Mouse (Mus musculus) testis, adult 2 months (tissue): ENCODE data around the gene Shroom3. TPM values are rescaled to one million over a fixed set of nuclear protein-coding genes. Genes with fewer than 3 reads are reported as not detected.

Experiments
- H3K27ac ChIP-seq: fragments of 200-500 bp; 2 replicates; pipeline ENCODE4 v1.5.1; 2012; ENCODE audit warnings: low read depth, low read length; ENCODE audit not compliant: control insufficient read depth, insufficient read depth
- H3K27me3 ChIP-seq: fragments of 200-500 bp; 2 replicates; pipeline ENCODE4 v1.6.1; 2012; ENCODE audit warnings: mild to moderate bottlenecking, low read length, moderate library complexity; ENCODE audit not compliant: control insufficient read depth, insufficient read depth
- H3K36me3 ChIP-seq: fragments of 200-500 bp; 2 replicates; pipeline ENCODE4 v1.6.1; 2012; ENCODE audit warnings: mild to moderate bottlenecking, low read length; ENCODE audit not compliant: control insufficient read depth, insufficient read depth
- H3K4me1 ChIP-seq: fragments of 200-500 bp; 2 replicates; pipeline ENCODE4 v1.6.1; 2012; ENCODE audit warnings: low read length; ENCODE audit not compliant: control insufficient read depth, insufficient read depth
- H3K4me3 ChIP-seq: fragments of 200-500 bp; 2 replicates; pipeline ENCODE4 v1.5.1; 2012; ENCODE audit warnings: low read depth, mild to moderate bottlenecking, low read length, moderate library complexity, mixed read lengths; ENCODE audit not compliant: control insufficient read depth
- CTCF ChIP-seq: fragments of 200-500 bp; IDR thresholded peaks from 2 replicates; pipeline ENCODE4 v1.5.1; 2012; ENCODE audit warnings: low read depth, mild to moderate bottlenecking, inconsistent platforms, low read length, moderate library complexity; ENCODE audit not compliant: control insufficient read depth, insufficient read depth, insufficient replicate concordance
- POLR2A ChIP-seq: fragments of 200-500 bp; IDR thresholded peaks from 2 replicates; pipeline ENCODE4 v1.6.1; 2012; ENCODE audit warnings: low read depth, mild to moderate bottlenecking, inconsistent platforms, low read length, moderate library complexity; ENCODE audit not compliant: control insufficient read depth
- polyA plus RNA-seq: library from polyadenylated mRNA; depleted of rRNA; stranded (reverse); fragments of >200 nt; gene quantifications from 2 replicates; pipeline ENCODE4 v1.2.3, GENCODE M21; 2012

The Shroom3 gene
- polyA plus RNA-seq, 1 experiment = 25.6 TPM

GRCm38 (mm10) chr5:92674859-92675573 lies 8.2 kb upstream of the Shroom3 start, which contains the start of gene Ccdc158:
Gene Ccdc158, minus strand, starts transcription at chr5:92675271.
- peak; percentile 67 for TF ChIP-seq POLR2A
- no peak for TF ChIP-seq CTCF
- Histone ChIP-seq H3K27ac (peak within 1 kb of the TSS; percentile 97), H3K4me3 (peak within 1 kb of the TSS; percentile 98), H3K4me1 (peaks cover 7% of the 10 kb centered on the region), H3K27me3 (no peaks in the 10 kb centered on the region), H3K36me3 (peaks cover 3% of the 10 kb centered on the region)

GRCm38 (mm10) chr5:92675574-92675920 lies 7.7 kb upstream of the Shroom3 start:
- H3K36me3 ChIP-seq = peaks cover 3% of the 10 kb centered on the region
- peak overlapping the region; percentile 80 for H3K27ac ChIP-seq
- peak overlapping the region; percentile 98 for H3K4me3 ChIP-seq
- H3K27me3 ChIP-seq = no peaks in the 10 kb centered on the region
- H3K4me1 ChIP-seq = peaks cover 3% of the 10 kb centered on the region
- TF ChIP-seq POLR2A = no peak

- peaks cover 2% of the 10 kb centered on the region; the same call in 1 of the 2 replicates for H3K36me3 ChIP-seq
- no peak overlapping the region for H3K4me3 ChIP-seq
- H3K4me1 ChIP-seq = peaks cover 13% of the 10 kb centered on the region
- no peak overlapping the region for H3K27ac ChIP-seq
- H3K27me3 ChIP-seq = peaks cover 2% of the 10 kb centered on the region
- no peak for TF ChIP-seq POLR2A
- no peak for TF ChIP-seq CTCF
Measured at GRCm38 (mm10) chr5:92679441-92679840, 3.8 kb upstream of the Shroom3 start.

- Histone ChIP-seq H3K4me1 (peaks cover 13% of the 10 kb centered on the region), H3K27ac (no peak overlapping the region), H3K36me3 (no peaks in the 10 kb centered on the region), H3K4me3 (no peak overlapping the region), H3K27me3 (peaks cover 2% of the 10 kb centered on the region)
- TF ChIP-seq CTCF = no peak
- TF ChIP-seq POLR2A = no peak
Measured at GRCm38 (mm10) chr5:92681861-92682260, 1.4 kb upstream of the Shroom3 start.

GRCm38 (mm10) chr5:92682621-92683348 lies 450 bp upstream of the Shroom3 start:
- Histone ChIP-seq H3K27me3 (peaks cover 2% of the 10 kb centered on the region), H3K4me1 (peaks cover 13% of the 10 kb centered on the region), H3K27ac (no peak overlapping the region), H3K36me3 (no peaks in the 10 kb centered on the region), H3K4me3 (peak overlapping the region; percentile 78)
- TF ChIP-seq CTCF (no peak), POLR2A (no peak)

- Histone ChIP-seq H3K27me3 (peaks cover 2% of the 10 kb centered on the region), H3K4me1 (peaks cover 13% of the 10 kb centered on the region), H3K4me3 (no peak overlapping the region), H3K36me3 (no peaks in the 10 kb centered on the region), H3K27ac (no peak overlapping the region)
- TF ChIP-seq CTCF = no peak
- TF ChIP-seq POLR2A = no peak
Measured at GRCm38 (mm10) chr5:92683871-92684475, 738 bp downstream of the Shroom3 start.

- Histone ChIP-seq H3K27ac (no peak overlapping the region), H3K4me1 (peaks cover 13% of the 10 kb centered on the region), H3K36me3 (no peaks in the 10 kb centered on the region), H3K27me3 (peaks cover 2% of the 10 kb centered on the region), H3K4me3 (no peak overlapping the region)
- no peak for TF ChIP-seq CTCF
- no peak for TF ChIP-seq POLR2A
Measured at GRCm38 (mm10) chr5:92684715-92685460, 1.7 kb downstream of the Shroom3 start.
